Mouse (Mus musculus) liver, embryonic 12.5 days (tissue): ENCODE data around the gene Gm10377. TPM values are rescaled to one million over a fixed set of nuclear protein-coding genes. Genes with fewer than 3 reads are reported as not detected.
"Not testable (repeated sequence)": the region's sequence is repeated elsewhere in the genome, so short reads cannot be mapped to it uniquely, and the experiment has no call there.

Experiments
- ATAC-seq: fragments of 200-750 bp; cut with Nextera tagmentation; 2 replicates; pipeline ENCODE4 v1.8.0; 2017; ENCODE audit warnings: moderate number of reproducible peaks, mild to moderate bottlenecking, moderate library complexity
- H3K27ac ChIP-seq: fragments of 300-500 bp; sonication (generic); 2 replicates; pipeline ENCODE4 v1.5.1; 2016; ENCODE audit warnings: mild to moderate bottlenecking
- H3K27me3 ChIP-seq: fragments of 300-500 bp; sonication (generic); replicated peaks from 2 replicates; pipeline ENCODE4 v1.6.1; 2016; ENCODE audit warnings: mild to moderate bottlenecking, moderate library complexity
- H3K36me3 ChIP-seq: fragments of 300-500 bp; sonication (generic); 2 replicates; pipeline ENCODE4 v1.6.1; 2016; ENCODE audit warnings: mild to moderate bottlenecking, moderate library complexity
- H3K4me1 ChIP-seq: fragments of 300-500 bp; sonication (generic); 2 replicates; pipeline ENCODE4 v1.6.1; 2016
- H3K4me2 ChIP-seq: fragments of 300-500 bp; sonication (generic); 2 replicates; pipeline ENCODE4 v1.6.1; 2016; ENCODE audit warnings: mild to moderate bottlenecking, moderate library complexity
- H3K4me3 ChIP-seq: fragments of 300-500 bp; sonication (generic); 2 replicates; pipeline ENCODE4 v1.5.1; 2016; ENCODE audit warnings: mild to moderate bottlenecking, moderate library complexity
- H3K9ac ChIP-seq: fragments of 300-500 bp; sonication (generic); 2 replicates; pipeline ENCODE4 v1.6.1; 2016; ENCODE audit warnings: mild to moderate bottlenecking, moderate library complexity
- H3K9me3 ChIP-seq: fragments of 300-500 bp; sonication (generic); replicated peaks from 2 replicates; pipeline ENCODE4 v1.6.1; 2016; ENCODE audit warnings: mild to moderate bottlenecking, moderate library complexity
- WGBS: fragments of 180-500 bp; shearing (Covaris S2); methylation state at CpG from one replicate; pipeline ENCODE4 v1.1.7; 2016; ENCODE audit not compliant: insufficient replicate concordance; 5-methylcytosine and 5-hydroxymethylcytosine counted together
- polyA plus RNA-seq: library from polyadenylated mRNA; unstranded; fragments of >200 nt; fragmentation: Nextera tagmentation; extraction: Ambion mirVana; gene quantifications from 2 replicates; pipeline ENCODE4 v1.2.1, GENCODE M21; 2016

Gm10377 gene
- polyA plus RNA-seq: not detected in 2 replicates

- H3K4me2 ChIP-seq, H3K4me3 ChIP-seq, H3K9ac ChIP-seq, H3K27me3 ChIP-seq, H3K36me3 ChIP-seq, H3K4me1 ChIP-seq, ATAC-seq, H3K27ac ChIP-seq, H3K9me3 ChIP-seq: not testable (repeated sequence)
Observed at GRCm38 (mm10) chr14:42797887-42798286, at the start of gene Gm10377. TSS of gene Gm10377 (minus strand) at chr14:42797987.

DNA sequence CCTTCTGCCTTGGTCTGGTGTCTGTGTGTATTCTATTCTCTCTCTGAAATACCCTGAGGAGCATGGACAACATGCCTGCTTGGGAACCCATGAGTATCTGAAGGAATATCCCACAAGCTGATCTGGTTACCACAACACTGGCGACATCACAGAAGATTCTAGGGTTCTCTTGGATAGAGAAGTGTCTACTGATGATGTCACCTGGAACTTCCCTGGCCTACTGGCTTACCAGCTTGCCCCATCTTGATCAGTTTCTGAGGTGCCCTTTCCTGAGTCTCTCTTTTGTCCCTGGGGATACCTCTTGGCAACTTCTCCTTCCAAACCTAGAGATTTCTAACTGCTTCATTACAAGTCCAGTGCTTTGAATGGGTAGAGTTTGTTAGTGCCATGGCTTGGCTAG lies 29.1 kb downstream of the Gm10377 start, which contains the start of gene Gm3015:
Gene Gm3015, minus strand, starts transcription at position 101 of the 400 bp plus-strand sequence.
- WGBS: 60% methylated on average over 1 of the region's 1 CpGs

More for the DNA sequence above, 29.1 kb downstream of the Gm10377 start, which contains the start of gene Gm3015:
- not testable (repeated sequence) for H3K4me1 ChIP-seq, H3K27ac ChIP-seq, H3K9me3 ChIP-seq, H3K36me3 ChIP-seq, H3K9ac ChIP-seq, ATAC-seq, H3K4me2 ChIP-seq, H3K4me3 ChIP-seq, H3K27me3 ChIP-seq

Other genes starting within 250 kb of the Gm10377 start
- gene Gm17124, start 198.1 kb downstream of the Gm10377 start, polyA plus RNA-seq: not detected in 2 replicates
- not detected in 2 replicates for gene Gm3633, start 156.1 kb downstream of the Gm10377 start, polyA plus RNA-seq
- gene Gm10378, start 142.0 kb downstream of the Gm10377 start, polyA plus RNA-seq: not detected in 2 replicates
- gene Gm3015, start 29.2 kb downstream of the Gm10377 start, polyA plus RNA-seq: not detected in 2 replicates
- not detected in 2 replicates for gene Gm21977, start 55.5 kb upstream of the Gm10377 start, polyA plus RNA-seq
- gene Gm8082, start 195.6 kb upstream of the Gm10377 start, polyA plus RNA-seq: not detected in 2 replicates
- gene Gm10376, start 217.6 kb upstream of the Gm10377 start, polyA plus RNA-seq: not detected in 2 replicates